Mouse (Mus musculus) hindbrain, embryonic 15.5 days (tissue): ENCODE measurements around the gene Ttc38. TPM values are rescaled to one million over a fixed set of nuclear protein-coding genes. Genes with fewer than 3 reads are reported as not detected.

Experiments used
- ATAC-seq: fragments of 200-750 bp; cut with Nextera tagmentation; 2 replicates; pipeline ENCODE4 v1.8.0; 2017; ENCODE audit warnings: low read depth, moderate number of reproducible peaks, moderate TSS enrichment; ENCODE audit not compliant: low FRiP score
- H3K27ac ChIP-seq: fragments of 300-500 bp; sonication (generic); replicated peaks from 2 replicates; pipeline ENCODE4 v1.5.1; 2015; ENCODE audit warnings: mild to moderate bottlenecking, inconsistent platforms
- H3K27me3 ChIP-seq: fragments of 300-500 bp; sonication (generic); 2 replicates; pipeline ENCODE4 v1.6.1; 2015; ENCODE audit warnings: control low read depth, inconsistent platforms
- H3K36me3 ChIP-seq: fragments of 300-500 bp; sonication (generic); 2 replicates; pipeline ENCODE4 v1.6.1; 2015; ENCODE audit warnings: control low read depth, inconsistent platforms
- H3K4me1 ChIP-seq: fragments of 300-500 bp; sonication (generic); replicated peaks from 2 replicates; pipeline ENCODE4 v1.6.1; 2015; ENCODE audit warnings: control low read depth, inconsistent platforms
- H3K4me2 ChIP-seq: fragments of 300-500 bp; sonication (generic); 2 replicates; pipeline ENCODE4 v1.6.1; 2015; ENCODE audit warnings: moderate library complexity, mild to moderate bottlenecking, inconsistent platforms
- H3K4me3 ChIP-seq: fragments of 300-500 bp; sonication (generic); 2 replicates; pipeline ENCODE4 v1.5.1; 2015; ENCODE audit warnings: mild to moderate bottlenecking, inconsistent platforms
- H3K9ac ChIP-seq: fragments of 300-500 bp; sonication (generic); 2 replicates; pipeline ENCODE4 v1.6.1; 2015; ENCODE audit warnings: inconsistent platforms
- H3K9me3 ChIP-seq: fragments of 300-500 bp; sonication (generic); 2 replicates; pipeline ENCODE4 v1.6.1; 2016; ENCODE audit warnings: control low read depth, inconsistent platforms
- WGBS: fragments of 180-500 bp; shearing (Covaris S2); methylation state at CpG from one replicate; pipeline ENCODE4 v1.1.7; 2015; 5-methylcytosine and 5-hydroxymethylcytosine counted together
- polyA plus RNA-seq: library from polyadenylated mRNA; unstranded; fragments of >200 nt; fragmentation: Nextera tagmentation; extraction: Ambion mirVana; gene quantifications from 2 replicates; pipeline ENCODE4 v1.2.1, GENCODE M21; 2015

The Ttc38 gene
- polyA plus RNA-seq, 1 experiment from 2014 or later = 2.9 TPM

DNA sequence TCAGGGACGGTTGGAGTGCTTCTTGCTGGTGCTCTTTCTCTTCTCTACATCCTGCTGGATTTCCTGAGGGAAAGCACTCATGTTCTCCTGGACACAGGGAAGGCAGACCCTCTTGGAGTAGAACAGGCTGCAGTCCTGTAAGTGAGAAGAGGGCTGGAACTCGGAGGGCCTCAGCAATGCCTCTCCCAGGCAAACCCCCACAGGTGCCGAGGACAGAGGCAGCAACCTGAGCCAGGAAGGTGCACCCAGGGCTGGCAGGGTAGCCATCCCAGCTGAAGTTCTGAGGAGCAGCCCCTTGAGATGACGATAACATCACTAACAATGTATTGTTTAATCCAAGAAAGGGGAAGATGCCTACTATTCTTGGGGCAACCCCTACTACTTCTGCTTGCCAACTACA is 24.7 kb upstream of the Ttc38 start:
- Histone ChIP-seq H3K4me1 (peaks cover 16% of the 10 kb centered on the region), H3K9me3 (no peaks in the 10 kb centered on the region), H3K9ac (no peak overlapping the region), H3K27me3 (no peaks in the 10 kb centered on the region), H3K36me3 (no peaks in the 10 kb centered on the region), H3K4me3 (no peak overlapping the region), H3K4me2 (no peak overlapping the region), H3K27ac (no peak overlapping the region)
- 85% methylated on average over 4 of the region's 4 CpGs for WGBS
- no peak for ATAC-seq

DNA sequence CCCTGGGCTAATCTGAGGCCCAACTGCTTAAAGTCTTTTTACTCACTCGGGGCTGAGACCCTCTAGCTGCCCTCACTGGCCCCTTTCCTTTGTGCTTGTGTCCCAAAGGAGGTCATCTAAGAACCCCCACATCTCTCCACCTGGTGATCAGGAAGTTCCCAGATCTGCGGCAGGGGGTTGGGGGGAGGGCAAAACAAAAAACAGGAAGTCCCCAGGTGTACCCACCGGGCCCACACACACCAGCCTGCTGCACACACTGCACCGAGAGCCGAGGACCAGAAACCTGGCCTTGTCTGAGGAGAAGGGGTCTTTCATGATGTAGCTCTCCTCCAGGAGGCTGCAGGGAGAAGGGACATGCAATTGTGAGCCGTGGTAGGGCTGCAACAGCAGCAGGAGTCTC is 24.1 kb upstream of the Ttc38 start:
- no peak overlapping the region for H3K9ac ChIP-seq
- WGBS = 75% methylated on average over 6 of the region's 6 CpGs

DNA sequence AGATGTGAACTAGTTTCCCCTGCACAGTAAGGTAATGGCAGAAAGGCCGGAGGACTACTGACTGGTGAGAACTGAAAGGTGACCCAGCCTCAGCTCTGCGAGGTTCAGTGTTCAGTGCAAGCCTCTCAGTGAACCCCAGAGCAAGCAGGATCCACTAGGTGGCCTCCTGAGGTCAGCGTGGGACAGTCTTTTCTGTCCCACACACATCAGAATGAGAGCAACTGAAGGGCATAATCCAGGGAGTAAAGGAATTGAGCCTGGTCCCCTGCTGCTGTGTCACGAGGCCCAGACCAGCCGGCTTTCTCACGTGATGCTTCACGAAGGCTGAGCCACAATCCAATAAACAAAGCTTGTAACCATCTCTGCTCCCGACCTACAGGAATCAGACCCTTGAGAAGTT is 23.7 kb upstream of the Ttc38 start:
- Histone ChIP-seq H3K4me1 (peaks cover 17% of the 10 kb centered on the region), H3K4me2 (no peak overlapping the region), H3K27me3 (no peaks in the 10 kb centered on the region), H3K27ac (no peak overlapping the region), H3K36me3 (no peaks in the 10 kb centered on the region), H3K9me3 (no peaks in the 10 kb centered on the region), H3K4me3 (no peak overlapping the region), H3K9ac (no peak overlapping the region)
- no peak for ATAC-seq
- 56% methylated on average over 8 of the region's 8 CpGs for WGBS

More for the DNA sequence above, 24.1 kb upstream of the Ttc38 start:
- Histone ChIP-seq H3K4me2 (no peak overlapping the region), H3K27me3 (no peaks in the 10 kb centered on the region), H3K27ac (no peak overlapping the region), H3K9me3 (no peaks in the 10 kb centered on the region), H3K4me1 (peaks cover 17% of the 10 kb centered on the region), H3K4me3 (no peak overlapping the region), H3K36me3 (no peaks in the 10 kb centered on the region)
- no peak for ATAC-seq

DNA sequence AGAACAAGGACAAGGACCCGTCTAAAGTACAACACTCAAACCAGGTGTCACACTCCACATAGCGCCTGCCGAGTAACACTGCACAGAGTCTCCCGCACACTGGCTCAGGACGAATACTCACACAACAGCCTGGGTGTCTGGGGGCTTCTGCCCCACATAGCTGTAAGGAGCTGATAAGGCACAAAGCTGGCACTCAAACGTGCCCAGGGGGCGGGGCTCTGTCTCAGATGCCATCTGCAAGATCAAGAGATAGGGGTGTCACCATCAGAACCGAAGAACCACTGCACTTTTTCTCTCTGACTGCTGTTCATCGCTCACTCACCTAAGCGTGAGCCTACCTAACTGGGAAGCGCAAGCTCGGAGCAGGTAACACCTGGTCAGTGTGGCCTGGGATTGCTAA is 23.0 kb upstream of the Ttc38 start:
- 89% methylated on average over 12 of the region's 12 CpGs for WGBS
- H3K4me3 ChIP-seq = no peak overlapping the region

DNA sequence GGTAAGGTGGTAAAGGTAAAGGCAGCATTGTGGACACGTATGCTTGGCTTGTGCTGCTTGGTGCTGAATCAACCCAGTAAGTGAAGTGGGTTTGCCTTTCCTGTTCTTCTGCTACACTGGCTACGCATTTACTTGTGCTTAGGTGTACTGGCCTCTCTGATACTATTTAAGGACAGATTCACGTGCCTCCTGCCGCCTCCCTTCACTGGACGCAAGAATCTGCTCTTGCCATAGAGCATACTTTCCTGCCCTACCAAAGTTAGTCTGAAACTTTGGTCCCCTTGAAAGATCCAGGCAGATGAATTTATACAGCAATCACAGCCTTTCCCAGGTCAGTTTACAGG is 21.7 kb upstream of the Ttc38 start:
- 0 out of 2 replicates have a peak overlapping the region, but pooled peaks have one; percentile 72 for H3K9ac ChIP-seq
- WGBS = 86% methylated on average over 5 of the region's 5 CpGs

More for the DNA sequence above, 23.0 kb upstream of the Ttc38 start:
- no peaks in the 10 kb centered on the region for H3K9me3 ChIP-seq
- no peak overlapping the region for H3K27ac ChIP-seq
- no peak overlapping the region for H3K9ac ChIP-seq
- no peaks in the 10 kb centered on the region for H3K36me3 ChIP-seq
- peaks cover 17% of the 10 kb centered on the region for H3K4me1 ChIP-seq
- H3K4me2 ChIP-seq = no peak overlapping the region
- H3K27me3 ChIP-seq = no peaks in the 10 kb centered on the region
- ATAC-seq = no peak

DNA sequence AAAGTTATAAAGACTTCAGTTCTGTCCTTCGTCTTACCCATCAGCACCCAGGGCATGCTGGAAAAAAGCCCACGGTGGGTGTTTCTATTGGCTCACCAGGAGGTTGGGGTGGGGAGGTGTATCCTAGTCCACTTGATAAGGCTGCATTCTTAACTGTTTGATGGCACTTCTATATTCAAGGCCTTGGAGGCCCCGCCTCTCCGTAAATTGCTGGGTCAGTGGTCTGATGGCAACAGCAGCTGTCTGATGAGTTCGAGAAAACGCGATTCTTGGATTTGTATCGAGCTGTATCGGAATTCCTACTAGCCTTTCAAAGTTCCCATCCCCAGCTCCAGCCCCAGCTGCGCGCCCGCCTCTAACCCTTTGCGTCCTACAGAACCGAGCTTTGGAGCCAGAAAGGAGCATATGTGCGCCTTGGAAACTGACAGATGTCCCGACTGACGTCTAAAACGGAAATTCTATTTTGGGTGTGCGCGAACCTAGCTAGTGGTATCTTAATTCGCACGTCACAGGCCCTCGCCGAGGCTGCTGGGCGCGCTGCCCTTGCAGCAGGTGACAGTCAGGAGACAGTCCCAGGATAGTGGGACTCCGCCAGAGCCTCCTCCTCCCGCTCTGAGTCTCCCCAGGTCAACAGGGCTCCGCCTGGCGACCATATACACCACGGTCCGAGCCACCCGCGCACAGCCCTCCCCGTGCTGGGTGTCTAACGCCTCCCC is 21.1 kb upstream of the Ttc38 start:
- Histone ChIP-seq H3K4me2 (peak overlapping the region; percentile 71), H3K9me3 (no peaks in the 10 kb centered on the region), H3K4me3 (peak overlapping the region; percentile 85), H3K27me3 (no peaks in the 10 kb centered on the region), H3K27ac (peak overlapping the region; percentile 94), H3K4me1 (peaks cover 17% of the 10 kb centered on the region), H3K36me3 (no peaks in the 10 kb centered on the region), H3K9ac (peak overlapping the region; percentile 72)
- WGBS = 4% methylated on average over 36 of the region's 36 CpGs
- ATAC-seq = peak; percentile 89

More for the DNA sequence above, 21.7 kb upstream of the Ttc38 start:
- ATAC-seq = no peak
- peaks cover 17% of the 10 kb centered on the region for H3K4me1 ChIP-seq
- H3K4me2 ChIP-seq = peak overlapping the region; percentile 71
- no peaks in the 10 kb centered on the region for H3K36me3 ChIP-seq
- no peaks in the 10 kb centered on the region for H3K27me3 ChIP-seq
- peak overlapping the region; percentile 85 for H3K4me3 ChIP-seq
- H3K9me3 ChIP-seq = no peaks in the 10 kb centered on the region
- H3K27ac ChIP-seq = peak overlapping the region; percentile 94; the same call in 1 of the 2 replicates

DNA sequence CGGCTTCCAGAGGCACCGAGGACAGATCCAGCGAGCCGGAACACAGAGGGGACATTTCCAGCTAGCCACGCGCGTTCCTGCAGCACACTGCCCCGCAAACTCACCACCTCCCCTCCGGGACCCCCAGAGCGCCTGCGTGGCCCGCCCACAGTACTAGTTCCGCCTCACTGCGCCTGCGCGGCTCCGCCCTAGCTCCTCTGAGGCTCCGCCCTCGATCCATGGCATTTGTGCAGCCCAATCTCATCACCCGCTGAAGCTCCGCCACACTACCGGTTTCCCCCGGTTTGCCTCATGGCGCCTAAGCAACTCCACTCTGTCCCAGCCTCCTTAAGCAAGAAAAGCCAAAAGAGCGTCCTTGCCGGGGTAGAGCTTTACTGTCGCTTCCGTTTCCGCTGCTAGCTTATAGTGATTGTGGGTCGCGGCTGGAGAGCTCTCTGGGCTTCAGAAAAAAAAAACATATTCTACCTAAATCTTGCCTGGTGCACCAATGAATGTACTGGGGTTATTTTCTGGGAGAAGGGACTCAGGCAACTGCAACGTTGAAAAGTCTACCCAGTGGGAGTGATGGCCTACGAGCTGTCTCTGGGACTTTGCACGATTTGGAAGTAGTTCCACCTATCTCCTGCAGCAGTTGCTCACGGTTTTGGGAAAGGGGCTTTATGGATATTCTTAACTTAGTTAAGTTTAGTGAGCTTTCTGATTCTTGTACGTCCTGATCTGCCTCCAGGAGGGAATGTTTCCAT is 20.4 kb upstream of the Ttc38 start, which contains the start of gene Cdpf1:
TSS of gene Cdpf1 (minus strand) at position 163 of the 743 bp plus-strand sequence.
- 3% methylated on average over 36 of the region's 36 CpGs for WGBS
- H3K36me3 ChIP-seq = no peaks in the 10 kb centered on the region
- H3K27me3 ChIP-seq = no peaks in the 10 kb centered on the region
- H3K4me3 ChIP-seq = peak within 1 kb of the TSS; percentile 85
- H3K4me1 ChIP-seq = peaks cover 17% of the 10 kb centered on the region
- ATAC-seq = peak; percentile 97
- H3K9me3 ChIP-seq = no peaks in the 10 kb centered on the region
- peak within 1 kb of the TSS; percentile 72 for H3K9ac ChIP-seq
- peak within 1 kb of the TSS; percentile 71 for H3K4me2 ChIP-seq
- H3K27ac ChIP-seq = peak within 1 kb of the TSS; percentile 94

DNA sequence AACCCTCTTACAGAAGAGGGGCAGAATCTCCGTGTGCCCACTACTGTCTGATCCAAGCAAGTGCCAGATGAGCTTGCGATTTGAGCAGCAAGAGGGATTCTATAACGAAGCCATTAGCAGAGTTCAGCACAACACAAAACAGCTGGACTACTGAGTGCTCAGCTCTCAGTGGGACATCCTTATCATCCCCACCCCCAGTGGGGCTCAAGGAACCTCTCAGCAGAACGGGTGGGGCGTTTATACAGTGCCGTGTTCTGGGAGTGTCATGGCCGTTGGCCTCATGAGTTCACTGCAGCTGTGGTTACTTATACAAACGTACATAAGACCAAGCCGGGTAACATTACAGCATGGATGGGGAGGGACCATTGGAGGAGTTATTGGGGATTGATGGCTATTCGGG is 18.7 kb upstream of the Ttc38 start:
- no peak overlapping the region for H3K4me3 ChIP-seq
- H3K9ac ChIP-seq = no peak overlapping the region
- H3K9me3 ChIP-seq = no peaks in the 10 kb centered on the region
- no peaks in the 10 kb centered on the region for H3K36me3 ChIP-seq
- no peak for ATAC-seq
- H3K27me3 ChIP-seq = no peaks in the 10 kb centered on the region
- H3K27ac ChIP-seq = no peak overlapping the region
- 77% methylated on average over 10 of the region's 10 CpGs for whole genome bisulfite sequencing
- H3K4me2 ChIP-seq = no peak overlapping the region
- peaks cover 17% of the 10 kb centered on the region for H3K4me1 ChIP-seq

DNA sequence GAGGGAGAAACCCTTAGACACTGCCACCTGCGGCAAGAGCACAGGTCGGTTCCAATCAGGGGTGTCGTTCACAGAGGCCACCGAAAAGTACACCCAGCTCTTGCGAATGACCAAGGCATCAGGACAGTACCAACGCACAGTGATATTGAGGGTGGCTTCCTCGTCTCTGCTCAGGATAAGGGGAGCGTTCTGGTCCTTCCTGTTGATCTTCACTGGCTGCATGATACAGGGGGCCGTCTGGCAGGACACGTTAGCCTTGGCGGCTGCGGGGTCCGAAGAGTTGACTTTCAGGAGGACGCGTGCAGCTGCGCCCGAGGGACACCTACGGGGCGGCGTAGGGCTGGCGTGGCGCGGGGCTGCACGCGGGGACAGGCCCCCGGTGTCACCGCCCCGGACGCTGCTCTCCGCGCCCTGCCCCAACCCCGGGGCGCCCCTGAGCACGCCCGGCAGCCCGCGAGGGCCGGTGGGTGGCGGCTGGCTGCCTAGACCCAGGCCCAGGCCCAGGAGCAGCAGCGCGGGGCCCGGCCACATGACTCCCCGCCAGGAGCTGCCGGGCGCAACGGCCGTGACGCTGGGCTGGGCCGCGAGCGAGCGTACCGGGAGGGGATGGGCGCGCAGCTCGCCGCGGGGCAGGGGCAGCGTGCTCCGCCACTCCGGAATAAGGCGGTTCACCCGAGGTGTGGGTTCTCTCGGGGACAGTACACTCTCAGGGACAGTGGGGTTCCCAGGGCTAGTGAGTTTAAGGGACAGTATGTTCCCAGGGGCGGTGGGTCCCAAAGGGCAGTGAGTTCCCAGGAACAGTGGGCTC is 10.7 kb upstream of the Ttc38 start, which contains the start of gene Pkdrej:
TSS of gene Pkdrej (minus strand) at position 532 of the 808 bp plus-strand sequence.
- peak within 1 kb of the TSS; percentile 95 for H3K4me2 ChIP-seq
- H3K36me3 ChIP-seq = no peaks in the 10 kb centered on the region
- H3K9ac ChIP-seq = peak within 1 kb of the TSS; percentile 46
- H3K4me3 ChIP-seq = peak within 1 kb of the TSS; percentile 46
- H3K27me3 ChIP-seq = peaks cover 11% of the 10 kb centered on the region
- H3K27ac ChIP-seq = no peak within 1 kb of the TSS
- 2% methylated on average over 56 of the region's 65 CpGs for WGBS
- ATAC-seq = peak; percentile 56; the same call in 1 of the 2 replicates
- H3K4me1 ChIP-seq = peaks cover 10% of the 10 kb centered on the region
- no peaks in the 10 kb centered on the region for H3K9me3 ChIP-seq

DNA sequence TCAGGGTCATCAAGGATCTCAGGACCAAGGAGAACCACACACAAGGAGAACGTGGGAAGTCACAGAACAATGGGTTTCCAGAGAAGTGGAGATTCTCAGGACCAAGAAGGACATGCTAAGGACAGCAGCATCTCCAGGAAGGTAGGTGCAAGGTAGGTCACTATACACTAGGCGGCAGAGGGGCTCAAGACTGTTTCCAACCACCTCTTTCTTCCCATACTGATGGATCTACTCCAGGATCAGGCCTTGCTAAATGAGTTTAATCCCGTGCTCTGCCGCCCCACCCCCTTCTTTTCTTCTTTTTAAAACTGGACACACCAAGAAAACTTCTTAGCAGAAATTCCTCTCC is 10.1 kb upstream of the Ttc38 start:
- Histone ChIP-seq H3K36me3 (no peaks in the 10 kb centered on the region), H3K9ac (peak overlapping the region; percentile 46), H3K4me3 (peak overlapping the region; percentile 46), H3K4me2 (peak overlapping the region; percentile 95), H3K27me3 (peaks cover 11% of the 10 kb centered on the region), H3K27ac (no peak overlapping the region), H3K9me3 (no peaks in the 10 kb centered on the region), H3K4me1 (peaks cover 10% of the 10 kb centered on the region)
- 0 out of 2 replicates have a peak, but pooled peaks have one; percentile 48 for ATAC-seq
- 16% methylated on average over 4 of the region's 4 CpGs for WGBS

DNA sequence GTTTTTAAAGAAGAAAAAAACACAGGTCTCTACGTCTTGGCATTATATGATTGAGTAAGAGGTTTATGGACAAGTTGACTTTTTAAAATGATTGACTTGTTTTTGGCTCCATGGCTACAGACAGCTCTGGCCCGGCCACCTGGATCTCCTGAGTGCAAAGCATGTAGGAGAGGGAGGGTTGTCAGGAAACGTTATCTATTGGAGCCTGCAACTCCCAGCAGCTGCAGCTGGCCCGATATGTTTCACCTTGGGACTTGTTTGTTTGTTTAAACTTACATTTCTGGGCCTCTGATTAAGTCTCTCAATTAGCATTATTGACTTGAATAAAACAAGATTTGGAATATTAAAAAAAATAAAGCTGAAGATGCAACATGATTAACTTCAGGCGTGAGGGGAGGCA is 5.4 kb upstream of the Ttc38 start:
- no peak overlapping the region for H3K27ac ChIP-seq
- ATAC-seq = no peak

More for the DNA sequence above, 5.4 kb upstream of the Ttc38 start:
- Histone ChIP-seq H3K9ac (no peak overlapping the region), H3K27me3 (peaks cover 4% of the 10 kb centered on the region; the same call in 1 of the 2 replicates), H3K4me1 (peaks cover 6% of the 10 kb centered on the region), H3K9me3 (no peaks in the 10 kb centered on the region), H3K36me3 (no peaks in the 10 kb centered on the region), H3K4me2 (no peak overlapping the region), H3K4me3 (no peak overlapping the region)
- WGBS = 79% methylated on average over 5 of the region's 5 CpGs
